Mouse (Mus musculus) embryonic fibroblast, embryonic 13.5 days (primary cell): ENCODE measurements around the gene Il17ra. TPM values are rescaled to one million over a fixed set of nuclear protein-coding genes. Genes with fewer than 3 reads are reported as not detected.

ENCODE experiments used
- H3K27ac ChIP-seq: 2 replicates; pipeline ENCODE4 v1.5.1; 2012; ENCODE audit warnings: low read length, control low read depth, inconsistent platforms; ENCODE audit not compliant: insufficient read depth
- H3K4me1 ChIP-seq: 2 replicates; pipeline ENCODE4 v1.6.1; 2011; ENCODE audit warnings: low read length; ENCODE audit not compliant: control insufficient read depth, insufficient read depth
- H3K4me3 ChIP-seq: 2 replicates; pipeline ENCODE4 v1.5.1; 2011; ENCODE audit warnings: mild to moderate bottlenecking, control low read depth, low read length; ENCODE audit not compliant: insufficient read depth
- CTCF ChIP-seq: IDR thresholded peaks from 2 replicates; pipeline ENCODE4 v1.5.1; 2011; ENCODE audit warnings: mild to moderate bottlenecking, control low read depth, low read length, moderate library complexity, borderline replicate concordance; ENCODE audit not compliant: insufficient read depth
- POLR2A ChIP-seq: IDR thresholded peaks from 2 replicates; pipeline ENCODE4 v1.6.1; 2011; ENCODE audit warnings: low read depth, mild to moderate bottlenecking, control low read depth, low read length, moderate library complexity
- polyA plus RNA-seq: library from polyadenylated mRNA; stranded (reverse); fragments of >200 nt; gene quantifications from 2 replicates; pipeline ENCODE4 v1.2.4, GENCODE M21; 2011; ENCODE audit warnings: low read depth; ENCODE audit not compliant: missing spikeins, insufficient read length

The Il17ra gene
- polyA plus RNA-seq, 1 experiment = 13.3 TPM

- no peak overlapping the region for H3K27ac ChIP-seq
- H3K4me1 ChIP-seq = no peaks in the 10 kb centered on the region
- no peak overlapping the region for H3K4me3 ChIP-seq
- TF ChIP-seq POLR2A = no peak
- TF ChIP-seq CTCF = no peak
Measured at GRCm38 (mm10) chr6:120529123-120529522, 66.1 kb downstream of the Il17ra start.

GRCm38 (mm10) chr6:120531020-120531965 lies 68.2 kb downstream of the Il17ra start, which contains the start of gene Hdhd5:
Gene Hdhd5 (minus strand): TSS chr6:120531319.
- no peak within 1 kb of the TSS for H3K27ac ChIP-seq
- H3K4me1 ChIP-seq = no peaks in the 10 kb centered on the region
- H3K4me3 ChIP-seq = peak within 1 kb of the TSS; percentile 64
- peak; percentile 93 for TF ChIP-seq POLR2A
- no peak for TF ChIP-seq CTCF

- Histone ChIP-seq H3K4me1 (no peaks in the 10 kb centered on the region), H3K4me3 (no peak overlapping the region), H3K27ac (no peak overlapping the region)
- TF ChIP-seq POLR2A (no peak), CTCF (no peak)
Measured at GRCm38 (mm10) chr6:120532594-120532993, 69.5 kb downstream of the Il17ra start.

- no peaks in the 10 kb centered on the region for H3K4me1 ChIP-seq
- no peak overlapping the region for H3K4me3 ChIP-seq
- no peak overlapping the region for H3K27ac ChIP-seq
- TF ChIP-seq CTCF = no peak
- no peak for TF ChIP-seq POLR2A
Measured at GRCm38 (mm10) chr6:120536337-120536736, 73.3 kb downstream of the Il17ra start.

Other genes with a start within 250 kb of the Il17ra start
- gene D330020A13Rik, start 168.9 kb upstream of the Il17ra start, polyA plus RNA-seq = not detected in 2 replicates
- not detected in 2 replicates for gene B4galnt3, start 168.7 kb upstream of the Il17ra start, polyA plus RNA-seq
- gene Kdm5a, start 99.1 kb upstream of the Il17ra start, polyA plus RNA-seq = 45.3 and 51.6 TPM in 2 replicates
- gene Ccdc77, start 98.9 kb upstream of the Il17ra start, polyA plus RNA-seq = 9.2 and 10.0 TPM in 2 replicates
- 0.11 TPM in 1 of 2 replicates, not detected in the other for gene Tmem121b, start 30.6 kb downstream of the Il17ra start, polyA plus RNA-seq
- 8.5 and 10.9 TPM in 2 replicates for gene Hdhd5, start 68.1 kb downstream of the Il17ra start, polyA plus RNA-seq
- not detected in 2 replicates for gene Cecr2, start 203.1 kb downstream of the Il17ra start, polyA plus RNA-seq